In the genomic region with DNA sequence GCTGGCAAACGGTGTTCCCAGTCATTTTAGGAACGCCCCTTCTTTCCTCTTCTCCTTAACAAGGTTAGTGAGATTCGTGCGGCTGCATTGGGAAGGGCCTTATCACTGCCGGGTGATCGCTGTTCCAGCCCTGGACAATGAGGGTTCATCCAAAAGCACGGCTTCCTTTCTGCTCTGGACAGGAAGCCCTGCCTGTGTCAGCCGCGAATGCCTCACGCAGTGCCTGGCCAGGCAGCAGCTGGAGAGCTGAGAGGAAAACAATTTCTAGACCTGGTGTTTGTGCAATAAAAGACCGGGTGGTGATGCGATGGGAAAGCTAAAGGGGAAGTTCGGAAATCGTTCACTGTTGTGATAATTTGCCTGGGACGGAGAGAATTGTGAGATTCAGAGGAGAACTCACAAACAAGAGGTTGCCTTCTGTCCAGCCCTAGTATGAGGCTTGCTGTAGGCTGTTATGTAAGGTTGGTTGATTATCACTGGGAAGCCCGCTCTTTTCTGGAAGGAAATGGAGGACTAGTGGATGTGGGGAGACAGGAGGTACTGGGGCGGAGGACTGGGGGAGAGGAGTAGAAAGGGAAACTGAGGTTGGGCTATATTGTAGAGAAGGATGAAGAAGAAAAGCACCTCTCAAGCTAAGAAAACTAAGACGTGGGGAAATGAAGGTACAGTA, we compare ENCODE assay signal across 8 mouse cellular contexts.
DNase-seq lines count a peak whose midpoint lies in the region; ATAC-seq and TF ChIP-seq lines count a peak whose summit lies in the region.

No protein-coding gene starts in this region.

- no peaks in the 10 kb centered on the region for H3K4me1 ChIP-seq in embryonic facial prominence, embryonic 12.5 days
- no peaks in the 10 kb centered on the region for H3K4me1 ChIP-seq in lung, embryonic 14.5 days (ENCODE audit: insufficient read depth)

- TF ChIP-seq CTCF in lung, embryonic 14.5 days (IDR thresholded peaks at IDR 0.05; ENCODE audit: low read depth) = no peak

- 67% methylated on average over 18 of the region's 18 CpGs for WGBS in embryonic facial prominence, embryonic 12.5 days
- WGBS in lung, embryonic 14.5 days = 43% methylated on average over 18 of the region's 18 CpGs

- H3K9ac ChIP-seq in embryonic facial prominence, embryonic 12.5 days = no peak overlapping the region
- H3K9ac ChIP-seq in lung, embryonic 14.5 days = no peak overlapping the region

- no peak for ATAC-seq in embryonic facial prominence, embryonic 12.5 days (ENCODE audit: insufficient number of reproducible peaks, insufficient read depth, low FRiP score, low TSS enrichment)
- peak; percentile 56 to 80 for ATAC-seq in hematopoietic stem cell, adult 5-6 weeks (replicated peaks in 1 of 2; ENCODE audit: insufficient read depth in 1 of 2, low FRiP score in 2 of 2, low TSS enrichment in 1 of 2, low read depth in 1 of 2, poor library complexity in 2 of 2, severe bottlenecking in 2 of 2)
- ATAC-seq in lung, embryonic 14.5 days (ENCODE audit: insufficient read depth) = peak; percentile 87

- 0 out of 2 replicates have a peak overlapping the region, but pooled peaks have one; percentile 25 for H3K27ac ChIP-seq in embryonic facial prominence, embryonic 12.5 days
- H3K27ac ChIP-seq in lung, embryonic 14.5 days (ENCODE audit: low read depth) = peak overlapping the region; percentile 31; the same call in 1 of the 2 replicates

- no peak overlapping the region for H3K4me3 ChIP-seq in embryonic facial prominence, embryonic 12.5 days
- H3K4me3 ChIP-seq in lung, embryonic 14.5 days (ENCODE audit: low read depth, low read length) = no peak overlapping the region

- no peaks in the 10 kb centered on the region for H3K9me3 ChIP-seq in embryonic facial prominence, embryonic 12.5 days
- H3K9me3 ChIP-seq in lung, embryonic 14.5 days (ENCODE audit: low read depth, low read length) = no peaks in the 10 kb centered on the region

- H3K4me2 ChIP-seq in embryonic facial prominence, embryonic 12.5 days (replicated peaks) = no peak overlapping the region
- H3K4me2 ChIP-seq in lung, embryonic 14.5 days = no peak overlapping the region

- no peaks in the 10 kb centered on the region for H3K36me3 ChIP-seq in embryonic facial prominence, embryonic 12.5 days
- no peaks in the 10 kb centered on the region for H3K36me3 ChIP-seq in lung, embryonic 14.5 days (ENCODE audit: insufficient read depth)

- peak; percentile 55 for DNase-seq in adrenal gland, adult 2 months
- DNase-seq in lung, embryonic 14.5 days = peak; percentile 70
- DNase-seq in B cell, adult 2 months = no peak
- no peak for DNase-seq in right cerebral cortex, adult 2 months (ENCODE audit: low spot score in 2 of 2)
- no peak for DNase-seq in layer of hippocampus, adult 9-10 months (ENCODE audit: low spot score)
- DNase-seq in cerebellum, postnatal 36 days = no peak

- no peaks in the 10 kb centered on the region for H3K27me3 ChIP-seq in embryonic facial prominence, embryonic 12.5 days
- no peaks in the 10 kb centered on the region for H3K27me3 ChIP-seq in lung, embryonic 14.5 days (ENCODE audit: insufficient read depth, low read length)

Comparison
In these comparisons a context has a peak if more than half of its experiments do, and no peak if none do; other contexts are left out.
1. DNase-seq: peak in adrenal gland, adult 2 months (single experiment) and lung, embryonic 14.5 days (single experiment); none in B cell, adult 2 months (0 of 2), right cerebral cortex, adult 2 months (0 of 2), layer of hippocampus, adult 9-10 months (single experiment) and cerebellum, postnatal 36 days (0 of 2).